ENCODE assay signal across 18 mouse cellular contexts in the genomic region with DNA sequence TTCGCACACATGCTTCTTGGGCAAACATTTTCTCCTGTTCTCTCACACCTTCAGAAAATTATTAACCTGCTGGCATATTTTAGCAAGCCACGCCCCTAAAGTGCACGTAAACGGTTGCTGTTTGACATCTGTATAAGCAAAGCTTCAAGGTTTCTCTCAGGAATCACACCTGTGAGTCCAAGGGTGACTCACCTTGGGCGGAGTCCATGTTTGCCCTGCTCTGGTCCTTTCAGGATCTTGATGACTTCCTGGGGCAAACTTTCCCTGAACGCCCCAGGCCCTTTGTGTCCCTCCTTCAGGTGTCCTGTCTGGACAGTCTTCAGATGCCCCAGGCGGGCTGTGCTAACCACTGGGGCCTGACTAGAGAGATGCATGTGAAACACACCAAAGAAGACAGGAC.
DNase-seq lines count a peak whose midpoint lies in the region; ATAC-seq and TF ChIP-seq lines count a peak whose summit lies in the region.
"Had no signal": no experiment of that assay in that cellular context is flagged by ENCODE, and none has a peak within 500 bp of the region (broad histone marks: within the 10 kb centered on the region; RNA-seq: fewer than 3 reads in every experiment).

No protein-coding gene starts in this region.

- no peaks in the 10 kb centered on the region for H3K9me3 ChIP-seq in megakaryocyte, embryonic 14.5 days
- H3K9me3 ChIP-seq: forebrain, embryonic 13.5 days; hindbrain, embryonic 15.5 days; limb, embryonic 12.5 days; liver, embryonic 15.5 days had no signal

- ATAC-seq in megakaryocyte, adult 5-6 weeks (ENCODE audit: poor library complexity, severe bottlenecking), result no peak
- ATAC-seq: forebrain, embryonic 13.5 days had no signal

- DNase-seq in kidney, adult 2 months, result peak; percentile 29
- DNase-seq in kidney, postnatal 4 days, result no peak
- peak; percentile 17 for DNase-seq in kidney, postnatal 14 days
- peak; percentile 82 for DNase-seq in yolk sac, embryonic 10.5 days (ENCODE audit: low spot score)
- DNase-seq in Muller cell, postnatal 12 days (ENCODE audit: inconsistent ontology term), result no peak
- no peak for DNase-seq in testis, postnatal 10 days (ENCODE audit: low spot score)
- DNase-seq: adrenal gland, adult 2 months; B cell, adult 2 months; heart, postnatal 36 days; retina, postnatal 1 day; thymus, adult 18-20 months had no signal

- H3K36me3 ChIP-seq in kidney, adult 2 months (ENCODE audit: control insufficient read depth, insufficient read depth, low read length), result no peaks in the 10 kb centered on the region
- H3K36me3 ChIP-seq in megakaryocyte, embryonic 14.5 days (replicated peaks; ENCODE audit: low read length), result peaks cover 9% of the 10 kb centered on the region
- H3K36me3 ChIP-seq: hindbrain, embryonic 15.5 days; limb, embryonic 12.5 days; liver, embryonic 15.5 days had no signal

- no peaks in the 10 kb centered on the region for H3K4me1 ChIP-seq in kidney, adult 2 months (ENCODE audit: control insufficient read depth, insufficient read depth, low read length)
- peaks cover 96% of the 10 kb centered on the region for H3K4me1 ChIP-seq in megakaryocyte, embryonic 14.5 days
- H3K4me1 ChIP-seq: forebrain, embryonic 13.5 days; hindbrain, embryonic 15.5 days had no signal

- WGBS in kidney, adult 2 months, result 47% methylated on average over 7 of the region's 7 CpGs

- H3K27ac ChIP-seq in kidney, adult 2 months (ENCODE audit: insufficient read depth, low read depth, low read length), result no peak overlapping the region
- H3K27ac ChIP-seq: forebrain, embryonic 13.5 days; hindbrain, embryonic 15.5 days; limb, embryonic 12.5 days; liver, embryonic 15.5 days had no signal

- H3K4me3 ChIP-seq in kidney, adult 2 months (ENCODE audit: insufficient read depth, low read depth, low read length), result no peak overlapping the region
- H3K4me3 ChIP-seq in megakaryocyte, embryonic 14.5 days (replicated peaks), result peak overlapping the region; percentile 44
- H3K4me3 ChIP-seq: erythroblast, embryonic 14.5 days; forebrain, embryonic 13.5 days; hindbrain, embryonic 15.5 days; limb, embryonic 12.5 days; liver, embryonic 15.5 days had no signal

- TF ChIP-seq CTCF in kidney, adult 2 months (conservative IDR thresholded peaks at IDR 0.05; ENCODE audit: insufficient read depth, insufficient read length, low read depth, low read length), result no peak

- H3K27me3 ChIP-seq in kidney, adult 2 months (replicated peaks; ENCODE audit: control insufficient read depth, insufficient read depth, low read length), result no peaks in the 10 kb centered on the region
- no peaks in the 10 kb centered on the region for H3K27me3 ChIP-seq in megakaryocyte, embryonic 14.5 days (replicated peaks)
- H3K27me3 ChIP-seq: forebrain, embryonic 13.5 days; hindbrain, embryonic 15.5 days; limb, embryonic 12.5 days; liver, embryonic 15.5 days had no signal

- no peak for TF ChIP-seq POLR2A in kidney, adult 2 months (IDR thresholded peaks at IDR 0.05; ENCODE audit: low read depth, low read length)

Comparison
In these comparisons a context has a peak if more than half of its experiments do, and no peak if none do; other contexts are left out.
1. DNase-seq: peak in kidney, adult 2 months (single experiment), kidney, postnatal 14 days (single experiment) and yolk sac, embryonic 10.5 days (single experiment); none in kidney, postnatal 4 days (0 of 2), Muller cell, postnatal 12 days (single experiment) and testis, postnatal 10 days (single experiment).